Mouse (Mus musculus): Measurements from ENCODE around the gene Fto. TPM values are rescaled to one million over a fixed set of nuclear protein-coding genes. Genes with fewer than 3 reads are reported as not detected.

The Fto gene
- polyA plus RNA-seq, 1 experiment from 2014 or later: 19.9 TPM

DNA sequence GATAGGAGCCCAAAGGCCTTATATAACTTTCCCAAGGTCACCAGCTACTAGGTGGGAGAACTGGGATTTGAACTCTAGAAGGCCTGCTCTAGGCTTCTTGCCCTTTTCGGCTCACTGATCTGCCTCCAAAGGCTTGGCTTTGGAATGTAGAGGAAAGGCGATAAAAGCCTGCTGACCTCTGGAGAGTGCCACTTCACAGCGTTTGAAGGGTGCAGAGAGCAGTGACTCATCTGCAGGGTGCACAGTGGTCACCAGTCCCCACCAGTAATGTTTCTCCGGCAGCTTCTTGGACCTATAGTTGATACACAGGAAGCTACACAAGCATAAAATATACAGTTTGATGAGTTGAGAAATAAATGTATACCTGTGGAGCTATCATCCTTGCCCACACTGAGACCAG is 173.1 kb downstream of the Fto start:
- no peak overlapping the region for H3K9ac ChIP-seq (ENCODE audit: low read depth, low read length)
- H3K9me3 ChIP-seq (replicated peaks; ENCODE audit: control insufficient read depth, low read length): no peaks in the 10 kb centered on the region
- no peaks in the 10 kb centered on the region for H3K36me3 ChIP-seq (ENCODE audit: control insufficient read depth, insufficient read depth)
- H3K27ac ChIP-seq (ENCODE audit: low read length): no peak overlapping the region
- no peaks in the 10 kb centered on the region for H3K27me3 ChIP-seq (ENCODE audit: control insufficient read depth, insufficient read depth, low read depth, low read length)
- H3K4me3 ChIP-seq (ENCODE audit: low read depth, low read length): no peak overlapping the region
- H3K4me1 ChIP-seq (ENCODE audit: control insufficient read depth, low read depth, low read length): no peaks in the 10 kb centered on the region
- no peak overlapping the region for H3K4me2 ChIP-seq (ENCODE audit: low read depth, low read length)
- 75% methylated on average over 4 of the region's 4 CpGs for WGBS (ENCODE audit: insufficient replicate concordance)
- ATAC-seq (ENCODE audit: low read depth): no peak

DNA sequence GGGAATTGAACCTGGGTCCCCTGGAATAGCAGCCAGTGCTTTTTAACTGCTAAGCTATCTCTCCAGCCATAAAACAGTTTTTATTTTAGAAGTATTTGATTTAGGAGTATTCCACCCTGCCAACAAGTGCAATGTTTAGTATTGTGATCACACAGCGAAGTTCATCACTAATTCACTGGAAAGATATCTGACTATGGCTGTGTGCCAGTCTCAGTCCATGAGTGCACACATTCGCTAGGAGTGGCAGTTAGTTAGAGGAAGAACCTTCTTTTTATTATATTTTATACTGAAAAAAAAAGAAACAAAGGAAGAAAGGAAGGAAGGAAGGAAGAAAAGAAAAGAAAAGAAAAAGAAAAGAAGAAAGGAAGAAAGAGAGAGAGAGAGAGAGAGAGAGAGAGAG is 174.1 kb downstream of the Fto start:
- H3K4me1 ChIP-seq (ENCODE audit: control insufficient read depth, low read depth, low read length): no peaks in the 10 kb centered on the region
- no peaks in the 10 kb centered on the region for H3K9me3 ChIP-seq (replicated peaks; ENCODE audit: control insufficient read depth, low read length)
- H3K27me3 ChIP-seq (ENCODE audit: control insufficient read depth, insufficient read depth, low read depth, low read length): no peaks in the 10 kb centered on the region
- no peak overlapping the region for H3K4me2 ChIP-seq (ENCODE audit: low read depth, low read length)
- no peak overlapping the region for H3K27ac ChIP-seq (ENCODE audit: low read length)
- no peak for ATAC-seq (ENCODE audit: low read depth)
- no peak overlapping the region for H3K9ac ChIP-seq (ENCODE audit: low read depth, low read length)
- H3K36me3 ChIP-seq (ENCODE audit: control insufficient read depth, insufficient read depth): no peaks in the 10 kb centered on the region
- no peak overlapping the region for H3K4me3 ChIP-seq (ENCODE audit: low read depth, low read length)
- 82% methylated on average over 2 of the region's 2 CpGs for WGBS (ENCODE audit: insufficient replicate concordance)

DNA sequence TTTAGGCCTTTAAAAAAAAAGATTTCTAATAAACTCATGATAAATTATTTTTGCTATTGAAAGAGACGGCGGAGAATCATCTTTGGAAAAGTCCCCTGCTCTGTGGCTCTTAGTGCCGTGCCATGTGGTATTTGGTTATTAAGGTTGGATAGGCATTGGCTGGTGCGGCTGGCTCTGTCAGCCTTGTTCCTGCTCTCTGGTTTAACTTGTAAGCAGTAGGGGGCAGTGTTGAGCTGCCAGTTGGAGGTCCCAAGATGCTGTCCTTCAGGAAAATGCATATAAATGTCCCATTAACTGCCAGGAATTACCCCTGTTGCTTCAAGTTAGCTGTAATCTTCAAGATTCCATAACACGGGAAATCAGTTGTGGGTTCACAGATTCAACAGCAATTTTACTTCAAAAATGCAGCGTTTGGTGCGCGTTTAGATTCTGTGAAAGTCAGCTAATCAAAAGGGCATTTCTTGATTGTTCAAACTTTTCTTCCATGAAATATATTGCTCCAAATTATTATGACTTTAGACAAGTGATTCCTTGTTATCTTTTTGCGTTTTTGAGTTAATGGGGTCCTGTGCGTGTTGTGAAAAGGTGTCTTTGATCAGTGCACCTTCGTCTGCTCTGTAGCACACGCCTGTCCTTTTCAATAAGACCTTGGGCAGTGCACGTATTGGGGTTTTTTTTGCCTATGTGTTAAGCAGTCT is 174.9 kb downstream of the Fto start:
- Histone ChIP-seq H3K9me3 (replicated peaks; ENCODE audit: control insufficient read depth, low read length) (no peaks in the 10 kb centered on the region), H3K36me3 (ENCODE audit: control insufficient read depth, insufficient read depth) (no peaks in the 10 kb centered on the region), H3K4me2 (ENCODE audit: low read depth, low read length) (no peak overlapping the region), H3K27ac (ENCODE audit: low read length) (no peak overlapping the region), H3K27me3 (ENCODE audit: control insufficient read depth, insufficient read depth, low read depth, low read length) (no peaks in the 10 kb centered on the region), H3K4me1 (ENCODE audit: control insufficient read depth, low read depth, low read length) (no peaks in the 10 kb centered on the region), H3K4me3 (ENCODE audit: low read depth, low read length) (no peak overlapping the region), H3K9ac (ENCODE audit: low read depth, low read length) (no peak overlapping the region)
- 0 out of 2 replicates have a peak, but pooled peaks have one; percentile 41 for ATAC-seq (ENCODE audit: low read depth)
- 59% methylated on average over 13 of the region's 13 CpGs for WGBS (ENCODE audit: insufficient replicate concordance)

DNA sequence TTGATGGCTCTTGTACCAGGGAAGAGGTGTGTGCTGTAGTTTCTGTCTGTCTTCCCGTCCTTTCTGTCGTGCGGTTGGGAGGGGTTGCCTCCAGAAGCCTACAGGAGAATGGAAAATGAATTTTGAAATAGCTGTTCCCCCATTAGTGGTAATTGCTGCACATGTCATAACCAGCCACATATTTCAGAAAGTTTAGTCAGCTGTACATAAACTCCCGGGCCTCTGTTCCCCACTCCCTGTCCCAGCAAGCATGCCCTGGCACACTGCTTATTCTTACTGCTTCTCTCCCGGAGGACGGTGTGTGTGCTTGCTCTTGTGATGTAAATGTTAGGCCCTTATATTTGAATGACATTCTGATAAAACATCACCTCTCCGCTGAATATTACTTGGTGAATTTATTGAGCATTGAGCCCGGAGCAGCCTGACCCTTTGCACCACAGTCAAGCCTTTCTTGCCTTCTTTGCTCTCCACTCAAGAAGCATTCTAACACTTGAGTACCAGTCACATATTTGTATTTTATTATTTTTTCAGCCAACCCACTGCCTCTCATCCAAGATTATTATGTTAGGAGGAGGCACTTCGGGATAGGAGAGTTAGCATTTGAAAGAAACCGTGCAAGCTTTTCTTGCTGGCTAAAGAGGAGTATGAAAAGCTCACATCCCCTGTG is 175.6 kb downstream of the Fto start:
- Histone ChIP-seq H3K9me3 (replicated peaks; ENCODE audit: control insufficient read depth, low read length) (no peaks in the 10 kb centered on the region), H3K4me3 (ENCODE audit: low read depth, low read length) (no peak overlapping the region), H3K27ac (ENCODE audit: low read length) (no peak overlapping the region), H3K4me2 (ENCODE audit: low read depth, low read length) (no peak overlapping the region), H3K4me1 (ENCODE audit: control insufficient read depth, low read depth, low read length) (no peaks in the 10 kb centered on the region), H3K9ac (ENCODE audit: low read depth, low read length) (no peak overlapping the region), H3K27me3 (ENCODE audit: control insufficient read depth, insufficient read depth, low read depth, low read length) (no peaks in the 10 kb centered on the region), H3K36me3 (ENCODE audit: control insufficient read depth, insufficient read depth) (no peaks in the 10 kb centered on the region)
- 77% methylated on average over 10 of the region's 10 CpGs for WGBS (ENCODE audit: insufficient replicate concordance)
- no peak for ATAC-seq (ENCODE audit: low read depth)

DNA sequence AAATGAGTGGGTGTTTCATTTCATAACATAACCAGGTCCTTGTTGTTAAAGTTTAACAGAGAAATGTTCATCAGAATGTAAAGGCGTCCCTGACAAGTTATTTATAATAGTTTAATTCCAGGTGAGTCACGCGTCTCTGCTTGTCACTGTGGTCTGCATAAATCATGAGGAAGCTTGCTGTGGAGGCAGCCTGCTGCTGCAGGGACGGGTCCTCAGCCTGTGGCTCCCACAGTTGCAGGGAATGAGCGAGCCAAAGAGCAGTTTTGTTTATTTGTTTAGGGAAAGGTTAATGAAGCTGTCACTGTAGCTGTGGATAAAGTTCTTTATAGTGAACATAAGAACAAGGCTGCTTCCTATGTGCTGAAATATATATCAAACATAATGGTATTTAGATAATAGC is 176.7 kb downstream of the Fto start:
- Histone ChIP-seq H3K27ac (ENCODE audit: low read length) (no peak overlapping the region), H3K4me1 (ENCODE audit: control insufficient read depth, low read depth, low read length) (no peaks in the 10 kb centered on the region), H3K36me3 (ENCODE audit: control insufficient read depth, insufficient read depth) (no peaks in the 10 kb centered on the region), H3K4me3 (ENCODE audit: low read depth, low read length) (no peak overlapping the region), H3K9me3 (replicated peaks; ENCODE audit: control insufficient read depth, low read length) (no peaks in the 10 kb centered on the region), H3K27me3 (ENCODE audit: control insufficient read depth, insufficient read depth, low read depth, low read length) (no peaks in the 10 kb centered on the region), H3K9ac (ENCODE audit: low read depth, low read length) (no peak overlapping the region), H3K4me2 (ENCODE audit: low read depth, low read length) (no peak overlapping the region)
- no peak for ATAC-seq (ENCODE audit: low read depth)
- WGBS (ENCODE audit: insufficient replicate concordance): 55% methylated on average over 5 of the region's 5 CpGs

DNA sequence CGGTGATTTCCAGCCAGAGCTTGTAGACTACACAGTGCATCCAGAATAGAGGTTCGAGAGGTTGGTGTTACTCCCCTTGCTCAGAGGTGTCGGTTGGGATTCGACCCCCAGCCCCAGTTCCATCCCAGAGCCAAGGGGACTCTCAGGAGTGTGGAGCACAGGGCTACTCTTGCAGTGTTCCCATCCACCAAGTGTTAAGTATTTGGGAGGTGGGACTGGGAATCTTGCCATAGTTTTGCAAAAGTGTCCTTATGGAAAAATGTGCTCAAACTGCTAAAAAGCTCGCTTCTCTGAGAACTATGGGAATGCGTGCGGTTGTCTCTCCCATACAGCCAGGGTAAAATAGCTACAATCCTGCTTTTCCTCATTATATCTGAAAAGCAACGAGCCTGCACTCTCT is 180.0 kb downstream of the Fto start:
- 68% methylated on average over 8 of the region's 8 CpGs for WGBS (ENCODE audit: insufficient replicate concordance)
- Histone ChIP-seq H3K27me3 (ENCODE audit: control insufficient read depth, insufficient read depth, low read depth, low read length) (no peaks in the 10 kb centered on the region), H3K27ac (ENCODE audit: low read length) (no peak overlapping the region), H3K36me3 (ENCODE audit: control insufficient read depth, insufficient read depth) (no peaks in the 10 kb centered on the region), H3K4me2 (ENCODE audit: low read depth, low read length) (no peak overlapping the region), H3K9ac (ENCODE audit: low read depth, low read length) (no peak overlapping the region), H3K4me3 (ENCODE audit: low read depth, low read length) (no peak overlapping the region), H3K4me1 (ENCODE audit: control insufficient read depth, low read depth, low read length) (no peaks in the 10 kb centered on the region; the same call in 1 of the 2 replicates), H3K9me3 (replicated peaks; ENCODE audit: control insufficient read depth, low read length) (no peaks in the 10 kb centered on the region)
- no peak for ATAC-seq (ENCODE audit: low read depth)

DNA sequence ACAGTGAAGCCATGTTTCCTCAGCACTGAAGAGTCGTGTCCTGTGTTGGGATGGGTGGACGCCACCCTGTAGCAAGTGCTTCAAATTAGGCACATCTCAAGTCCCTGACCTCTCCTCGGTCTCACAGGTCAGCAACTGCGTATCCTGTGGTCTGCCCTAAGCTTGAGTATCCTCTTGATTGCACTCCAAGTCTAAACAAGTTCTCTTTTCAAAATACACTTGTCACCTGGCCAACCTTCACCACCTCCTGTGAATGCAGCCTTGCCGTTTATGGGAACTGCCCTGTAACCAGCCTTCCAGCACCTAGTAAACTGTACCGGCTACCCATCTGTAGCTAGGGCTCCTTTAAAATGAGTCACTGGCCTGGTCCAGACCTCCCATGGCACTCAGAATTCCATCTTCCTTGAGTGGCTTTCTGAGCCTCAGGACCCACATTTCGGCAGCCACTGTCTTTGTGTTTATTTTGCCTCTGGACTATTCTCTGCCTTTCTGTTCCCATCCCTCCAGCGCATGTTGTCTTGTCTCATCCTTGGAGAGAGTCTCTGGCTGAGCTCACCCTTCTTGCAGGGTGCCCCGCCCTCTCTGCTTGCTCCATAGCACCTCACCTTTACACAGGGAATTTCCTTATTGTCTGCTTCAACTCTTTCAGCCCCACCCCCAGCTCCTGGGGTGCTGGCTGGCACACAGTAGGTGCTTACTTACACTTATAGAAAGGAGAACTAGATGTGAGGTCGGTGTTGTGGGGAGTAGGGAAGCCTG is 181.4 kb downstream of the Fto start:
- Histone ChIP-seq H3K9me3 (replicated peaks; ENCODE audit: control insufficient read depth, low read length) (no peaks in the 10 kb centered on the region), H3K4me1 (ENCODE audit: control insufficient read depth, low read depth, low read length) (no peaks in the 10 kb centered on the region; the same call in 1 of the 2 replicates), H3K4me3 (ENCODE audit: low read depth, low read length) (no peak overlapping the region), H3K4me2 (ENCODE audit: low read depth, low read length) (no peak overlapping the region), H3K27ac (ENCODE audit: low read length) (no peak overlapping the region), H3K27me3 (ENCODE audit: control insufficient read depth, insufficient read depth, low read depth, low read length) (no peaks in the 10 kb centered on the region), H3K36me3 (ENCODE audit: control insufficient read depth, insufficient read depth) (no peaks in the 10 kb centered on the region), H3K9ac (ENCODE audit: low read depth, low read length) (no peak overlapping the region)
- 62% methylated on average over 10 of the region's 10 CpGs for WGBS (ENCODE audit: insufficient replicate concordance)
- no peak for ATAC-seq (ENCODE audit: low read depth)

DNA sequence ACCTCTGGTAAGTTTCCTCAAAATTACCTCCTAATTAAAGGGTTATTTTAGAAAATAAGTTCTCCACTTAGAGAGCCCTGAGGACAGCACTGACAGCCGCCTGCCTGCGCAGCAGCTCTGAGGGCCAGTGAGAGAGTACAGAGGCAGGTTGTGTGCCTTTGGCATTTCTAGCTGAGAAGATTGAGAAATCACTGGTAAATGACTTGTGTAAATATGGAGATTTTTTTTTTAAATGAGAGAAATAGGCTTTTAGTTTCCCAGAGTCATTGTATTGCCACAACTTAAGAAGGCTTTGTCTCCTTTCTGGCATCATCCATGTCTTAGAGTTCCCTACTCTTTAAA is 181.9 kb downstream of the Fto start:
- peak; percentile 67; the same call in 1 of the 2 replicates for ATAC-seq (ENCODE audit: low read depth)
- 67% methylated on average over 2 of the region's 2 CpGs for WGBS (ENCODE audit: insufficient replicate concordance)

DNA sequence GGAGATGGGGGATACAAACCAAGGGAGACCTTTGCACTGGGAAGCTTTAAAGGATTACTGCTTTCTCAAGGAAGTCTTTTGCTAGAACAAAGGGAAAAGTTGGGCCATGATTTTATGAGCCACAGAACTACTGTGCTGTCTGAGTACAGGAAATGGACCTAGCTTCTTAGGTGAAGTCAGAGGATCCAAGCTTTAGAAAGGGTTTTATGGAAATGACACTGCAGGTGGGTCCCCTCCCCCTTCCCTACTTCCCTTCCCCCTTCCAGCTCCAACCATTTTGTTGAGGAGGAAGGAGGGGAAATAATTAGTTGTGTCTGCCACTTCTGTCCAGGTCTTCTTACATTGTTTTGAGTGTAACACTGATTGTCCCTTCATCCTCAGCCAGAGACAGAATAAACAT is 182.7 kb downstream of the Fto start:
- Histone ChIP-seq H3K9ac (ENCODE audit: low read depth, low read length) (no peak overlapping the region), H3K4me2 (ENCODE audit: low read depth, low read length) (no peak overlapping the region)
- ATAC-seq (ENCODE audit: low read depth): no peak

More for the DNA sequence above, 181.9 kb downstream of the Fto start:
- Histone ChIP-seq H3K4me1 (ENCODE audit: control insufficient read depth, low read depth, low read length) (no peaks in the 10 kb centered on the region; the same call in 1 of the 2 replicates), H3K27ac (ENCODE audit: low read length) (no peak overlapping the region), H3K36me3 (ENCODE audit: control insufficient read depth, insufficient read depth) (no peaks in the 10 kb centered on the region), H3K4me2 (ENCODE audit: low read depth, low read length) (no peak overlapping the region), H3K4me3 (ENCODE audit: low read depth, low read length) (no peak overlapping the region), H3K9ac (ENCODE audit: low read depth, low read length) (no peak overlapping the region), H3K9me3 (replicated peaks; ENCODE audit: control insufficient read depth, low read length) (no peaks in the 10 kb centered on the region), H3K27me3 (ENCODE audit: control insufficient read depth, insufficient read depth, low read depth, low read length) (no peaks in the 10 kb centered on the region)

More for the DNA sequence above, 182.7 kb downstream of the Fto start:
- Histone ChIP-seq H3K4me1 (ENCODE audit: control insufficient read depth, low read depth, low read length) (no peaks in the 10 kb centered on the region; the same call in 1 of the 2 replicates), H3K9me3 (replicated peaks; ENCODE audit: control insufficient read depth, low read length) (no peaks in the 10 kb centered on the region), H3K36me3 (ENCODE audit: control insufficient read depth, insufficient read depth) (no peaks in the 10 kb centered on the region), H3K27ac (ENCODE audit: low read length) (no peak overlapping the region), H3K4me3 (ENCODE audit: low read depth, low read length) (no peak overlapping the region), H3K27me3 (ENCODE audit: control insufficient read depth, insufficient read depth, low read depth, low read length) (no peaks in the 10 kb centered on the region)

Measured in liver, embryonic 16.5 days (tissue).